Mouse (Mus musculus): Measurements from ENCODE around the gene Prf1. TPM values are rescaled to one million over a fixed set of nuclear protein-coding genes. Genes with fewer than 3 reads are reported as not detected.

Prf1 gene
- total RNA-seq (2012; rRNA removed) (0.67 and 0.93 TPM in 2 replicates), total RNA-seq (2014; rRNA removed) (0.32 and 0.39 TPM in 2 replicates), polyA plus RNA-seq (2012; ENCODE audit: insufficient read length, low read depth) (0.38 and 0.43 TPM in 2 replicates)

DNA sequence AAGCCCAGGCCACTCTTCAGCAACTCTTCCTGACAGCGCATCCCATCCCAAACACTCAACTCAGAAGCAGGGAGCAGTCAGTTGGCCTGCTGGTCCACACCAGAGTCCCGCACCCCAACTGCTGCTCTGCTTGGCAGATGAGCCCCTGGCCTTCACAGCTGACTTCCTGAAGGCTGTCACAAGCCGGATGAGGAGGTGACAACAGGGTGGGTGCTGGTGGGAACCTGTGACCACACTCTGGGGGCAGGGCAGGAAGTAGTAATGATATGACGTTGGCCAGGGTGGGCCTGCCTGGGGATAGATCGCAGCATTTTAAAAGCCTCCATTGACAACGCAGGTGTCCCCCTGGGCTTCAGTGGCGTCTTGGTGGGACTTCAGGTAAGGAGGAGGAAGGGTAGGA is at the start of gene Prf1:
Gene Prf1, plus strand, starts transcription at position 357 of the 400 bp plus-strand sequence.
- Histone ChIP-seq H3K9ac (ENCODE audit: insufficient read depth, low read depth) (no peak within 1 kb of the TSS), H3K9me3 (replicated peaks; ENCODE audit: low read length) (no peaks in the 10 kb centered on the region), H3K27ac (ENCODE audit: insufficient read depth, low read depth) (no peak within 1 kb of the TSS), H3K4me3 (replicated peaks in 1 of 3; ENCODE audit: low read depth in 2 of 3, low read length in 2 of 3, poor library complexity in 1 of 3) (peak within 1 kb of the TSS in 1 of 3 experiments; percentile 3), H3K27me3 (replicated peaks) (no peaks in the 10 kb centered on the region), H3K79me2 (replicated peaks; ENCODE audit: control insufficient read depth, extremely low read depth, insufficient read depth, poor library complexity, severe bottlenecking) (no peaks in the 10 kb centered on the region), H3K36me3 (replicated peaks in 1 of 2; ENCODE audit: control insufficient read depth in 1 of 2, insufficient read depth in 1 of 2, low read length in 1 of 2) (no peaks in the 10 kb centered on the region), H3K4me1 (ENCODE audit: control insufficient read depth in 1 of 2, insufficient read depth in 2 of 2) (peaks cover 8 to 11% of the 10 kb centered on the region in 2 experiments), H3K4me2 (ENCODE audit: insufficient read depth, low read depth, poor library complexity, severe bottlenecking) (no peak within 1 kb of the TSS)
- dilution Hi-C loops (cut with MboI; ENCODE audit: extremely low pct_ligation_motif_present, extremely low pct_unique_long_range_greater_than_20kb, low sequenced_read_pairs), result no loop called here
- in situ Hi-C loops (cut with MboI; ENCODE audit: low pct_ligation_motif_present, low pct_unique_long_range_greater_than_20kb, low sequenced_read_pairs), result no loop called here
- DNase-seq (ENCODE audit: extremely low read depth), result no peak
- no peak for TF ChIP-seq GABPA (IDR thresholded peaks at IDR 0.05; ENCODE audit: insufficient replicate concordance, low read depth, low read length)
- TF ChIP-seq PAX5 (IDR thresholded peaks at IDR 0.05; ENCODE audit: low read length), result no peak
- no peak for TF ChIP-seq HCFC1 (IDR thresholded peaks at IDR 0.05; ENCODE audit: low read depth, low read length)
- TF ChIP-seq CTCF (conservative IDR thresholded peaks at IDR 0.05 in 1 of 2, IDR thresholded peaks at IDR 0.05 in 1 of 2; ENCODE audit: low read depth in 2 of 2, low read length in 2 of 2), result no peak
- TF ChIP-seq UBTF (IDR thresholded peaks at IDR 0.05; ENCODE audit: low read depth, low read length), result no peak
- no peak for TF ChIP-seq USF1 (IDR thresholded peaks at IDR 0.05; ENCODE audit: low read depth, low read length)
- no peak for TF ChIP-seq RCOR1 (conservative IDR thresholded peaks at IDR 0.05; ENCODE audit: low read depth, low read length)
- no peak for TF ChIP-seq JUND (conservative IDR thresholded peaks at IDR 0.05; ENCODE audit: low read depth, low read length)
- no peak for TF ChIP-seq NRF1 (IDR thresholded peaks at IDR 0.05; ENCODE audit: low read depth, low read length)
- TF ChIP-seq SMC3 (IDR thresholded peaks at IDR 0.05; ENCODE audit: low read depth, low read length), result no peak
- TF ChIP-seq RAD21 (IDR thresholded peaks at IDR 0.05; ENCODE audit: low read depth, low read length), result no peak
- no peak for TF ChIP-seq KAT2A (IDR thresholded peaks at IDR 0.05; ENCODE audit: insufficient replicate concordance, low read length)
- TF ChIP-seq MAX (IDR thresholded peaks at IDR 0.05; ENCODE audit: low read length), result no peak

- Histone ChIP-seq H3K4me1 (ENCODE audit: control insufficient read depth in 1 of 2, insufficient read depth in 2 of 2) (no peaks in the 10 kb centered on the region), H3K9ac (ENCODE audit: insufficient read depth, low read depth) (no peak overlapping the region)
- in situ Hi-C loops (cut with MboI; ENCODE audit: low pct_ligation_motif_present, low pct_unique_long_range_greater_than_20kb, low sequenced_read_pairs), result no loop called here
Measured at GRCm38 (mm10) chr10:61248596-61249114, 49.0 kb upstream of the Prf1 start.

More at GRCm38 (mm10) chr10:61248596-61249114, 49.0 kb upstream of the Prf1 start:
- H3K36me3 ChIP-seq (replicated peaks in 1 of 2; ENCODE audit: control insufficient read depth in 1 of 2, insufficient read depth in 1 of 2, low read length in 1 of 2), result no peaks in the 10 kb centered on the region
- no peak overlapping the region for H3K4me2 ChIP-seq (ENCODE audit: insufficient read depth, low read depth, poor library complexity, severe bottlenecking)
- H3K79me2 ChIP-seq (replicated peaks; ENCODE audit: control insufficient read depth, extremely low read depth, insufficient read depth, poor library complexity, severe bottlenecking), result no peaks in the 10 kb centered on the region
- DNase-seq (ENCODE audit: extremely low read depth), result no peak
- TF ChIP-seq POLR2AphosphoS2 (IDR thresholded peaks at IDR 0.05; ENCODE audit: low read depth, low read length) (no peak), EP300 (IDR thresholded peaks at IDR 0.05; ENCODE audit: low read length) (no peak), MEF2A (IDR thresholded peaks at IDR 0.05; ENCODE audit: borderline replicate concordance, low read depth, low read length) (no peak), ETS1 (conservative IDR thresholded peaks at IDR 0.05; ENCODE audit: low read depth, low read length) (no peak), SMC3 (IDR thresholded peaks at IDR 0.05; ENCODE audit: low read depth, low read length) (no peak), KAT2A (IDR thresholded peaks at IDR 0.05; ENCODE audit: insufficient replicate concordance, low read length) (no peak), MAFK (IDR thresholded peaks at IDR 0.05; ENCODE audit: insufficient replicate concordance, low read length) (no peak), NRF1 (IDR thresholded peaks at IDR 0.05; ENCODE audit: low read depth, low read length) (no peak), NELFE (IDR thresholded peaks at IDR 0.05; ENCODE audit: low read depth, low read length) (no peak)
- peaks cover 3% of the 10 kb centered on the region for H3K9me3 ChIP-seq (replicated peaks; ENCODE audit: low read length)
- dilution Hi-C loops (cut with MboI; ENCODE audit: extremely low pct_ligation_motif_present, extremely low pct_unique_long_range_greater_than_20kb, low sequenced_read_pairs), result no loop called here
- no peak overlapping the region for H3K4me3 ChIP-seq (replicated peaks in 1 of 3; ENCODE audit: low read depth in 2 of 3, low read length in 2 of 3, poor library complexity in 1 of 3)
- H3K27me3 ChIP-seq (replicated peaks), result peaks cover 3% of the 10 kb centered on the region
- no peak overlapping the region for H3K27ac ChIP-seq (ENCODE audit: insufficient read depth, low read depth)

All from CH12.LX (cell line).